Mouse (Mus musculus) limb, embryonic 13.5 days (tissue): Measurements from ENCODE around the gene Nop53. TPM values are rescaled to one million over a fixed set of nuclear protein-coding genes. Genes with fewer than 3 reads are reported as not detected.

Source experiments
- ATAC-seq: fragments of 200-750 bp; cut with Nextera tagmentation; 2 replicates; pipeline ENCODE4 v1.8.0; 2017; ENCODE audit warnings: low read depth, moderate number of reproducible peaks, moderate TSS enrichment; ENCODE audit not compliant: low FRiP score
- H3K27ac ChIP-seq: fragments of 300-500 bp; sonication (generic); 2 replicates; pipeline ENCODE4 v1.5.1; 2015; ENCODE audit warnings: inconsistent platforms, mild to moderate bottlenecking, moderate library complexity
- H3K27me3 ChIP-seq: fragments of 300-500 bp; sonication (generic); 2 replicates; pipeline ENCODE4 v1.6.1; 2015; ENCODE audit warnings: mild to moderate bottlenecking, inconsistent platforms
- H3K36me3 ChIP-seq: fragments of 300-500 bp; sonication (generic); 2 replicates; pipeline ENCODE4 v1.6.1; 2015; ENCODE audit warnings: inconsistent platforms, mild to moderate bottlenecking, moderate library complexity
- H3K4me1 ChIP-seq: fragments of 300-500 bp; sonication (generic); 2 replicates; pipeline ENCODE4 v1.6.1; 2015; ENCODE audit warnings: inconsistent platforms
- H3K4me2 ChIP-seq: fragments of 300-500 bp; sonication (generic); replicated peaks from 2 replicates; pipeline ENCODE4 v1.6.1; 2015; ENCODE audit warnings: inconsistent platforms, mild to moderate bottlenecking, moderate library complexity
- H3K4me3 ChIP-seq: fragments of 300-500 bp; sonication (generic); 2 replicates; pipeline ENCODE4 v1.5.1; 2015; ENCODE audit warnings: moderate library complexity, mild to moderate bottlenecking, inconsistent platforms
- H3K9ac ChIP-seq: fragments of 300-500 bp; sonication (generic); 2 replicates; pipeline ENCODE4 v1.6.1; 2015; ENCODE audit warnings: mild to moderate bottlenecking, inconsistent platforms
- H3K9me3 ChIP-seq: fragments of 300-500 bp; sonication (generic); 2 replicates; pipeline ENCODE4 v1.6.1; 2016; ENCODE audit warnings: inconsistent platforms
- WGBS: fragments of 180-500 bp; shearing (Covaris S2); methylation state at CpG from one replicate; pipeline ENCODE4 v1.1.7; 2015; 5-methylcytosine and 5-hydroxymethylcytosine counted together
- polyA plus RNA-seq: library from polyadenylated mRNA; unstranded; fragments of >200 nt; fragmentation: Nextera tagmentation; extraction: Ambion mirVana; gene quantifications from 2 replicates; pipeline ENCODE4 v1.2.1, GENCODE M21; 2015

The Nop53 gene
- polyA plus RNA-seq, result 184 and 201 TPM in 2 replicates

DNA sequence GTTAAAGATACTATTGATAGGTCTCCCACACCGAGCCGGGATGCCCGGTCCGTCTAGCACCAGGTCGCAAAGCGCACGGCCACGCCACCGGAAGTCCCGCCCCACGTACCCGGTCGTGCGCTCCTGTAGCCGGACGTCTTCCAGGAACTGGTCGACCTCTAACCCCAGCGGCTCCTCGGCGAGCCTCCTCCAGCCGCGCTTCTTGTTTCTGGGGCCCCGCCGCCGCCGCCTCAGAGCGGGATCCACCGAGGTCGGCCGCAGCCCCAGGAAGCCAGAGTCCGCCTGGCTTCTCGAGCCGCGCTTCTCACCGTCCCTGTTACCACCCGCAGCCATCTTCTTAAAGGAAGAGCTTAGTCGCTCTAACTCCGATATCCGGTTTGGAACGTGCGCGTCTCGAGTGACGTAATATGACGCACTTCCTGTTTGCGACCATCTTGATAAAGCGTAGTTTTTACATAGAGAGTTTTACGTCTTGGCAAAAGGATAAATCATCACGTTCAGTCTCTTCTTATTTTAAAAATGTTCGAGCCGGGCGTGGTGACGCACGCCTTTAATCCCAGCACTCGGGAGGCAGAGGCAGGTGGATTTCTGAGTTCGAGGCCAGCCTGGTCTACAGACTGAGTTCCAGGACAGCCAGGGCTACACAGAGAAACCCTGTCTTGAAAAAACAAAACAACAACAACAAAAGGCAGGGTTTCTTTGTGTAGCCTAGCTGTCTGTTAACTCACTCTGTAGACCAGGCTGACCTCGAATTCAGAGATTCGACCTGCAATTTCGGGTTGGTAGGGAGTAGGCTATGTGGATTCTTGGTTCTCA, at the start of gene Nop53:
Gene Nop53 (minus strand): TSS at position 354 of the 816 bp plus-strand sequence.
- Histone ChIP-seq H3K27ac (peak within 1 kb of the TSS; percentile 93), H3K4me3 (peak within 1 kb of the TSS; percentile 69), H3K36me3 (peaks cover 51% of the 10 kb centered on the region), H3K9me3 (no peaks in the 10 kb centered on the region), H3K4me2 (peak within 1 kb of the TSS; percentile 91), H3K4me1 (peaks cover 27% of the 10 kb centered on the region), H3K9ac (peak within 1 kb of the TSS; percentile 75), H3K27me3 (0 out of 2 replicates have a peak, but pooled peaks cover 4% of the 10 kb centered on the region)
- ATAC-seq, result peak; percentile 91
- 2% methylated on average over 59 of the region's 59 CpGs for WGBS

DNA sequence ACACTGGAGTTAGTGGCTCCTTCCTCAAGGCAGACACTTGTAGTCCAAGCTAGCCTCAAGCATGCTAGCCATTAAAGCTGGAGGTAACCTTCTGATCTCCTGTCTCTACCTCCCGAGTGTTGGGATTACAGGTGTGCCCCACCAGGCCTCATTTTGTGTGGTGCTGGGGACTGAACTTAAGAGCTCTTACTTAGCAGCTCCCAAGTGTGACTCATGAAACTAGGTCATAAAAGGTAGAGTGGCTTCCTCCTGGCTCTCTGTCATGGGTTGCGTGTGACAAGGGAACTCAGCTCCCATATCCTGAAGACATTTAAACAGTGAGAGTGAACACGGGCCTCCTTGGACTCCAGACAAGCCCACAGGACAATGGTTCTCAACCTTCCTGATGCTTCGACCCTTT, 47.9 kb upstream of the Nop53 start:
- WGBS, result 89% methylated on average over 4 of the region's 4 CpGs
- Histone ChIP-seq H3K9me3 (no peaks in the 10 kb centered on the region), H3K9ac (no peak overlapping the region), H3K36me3 (peaks cover 90% of the 10 kb centered on the region), H3K27me3 (no peaks in the 10 kb centered on the region), H3K4me2 (no peak overlapping the region), H3K27ac (no peak overlapping the region), H3K4me3 (no peak overlapping the region), H3K4me1 (no peaks in the 10 kb centered on the region)
- ATAC-seq, result no peak

DNA sequence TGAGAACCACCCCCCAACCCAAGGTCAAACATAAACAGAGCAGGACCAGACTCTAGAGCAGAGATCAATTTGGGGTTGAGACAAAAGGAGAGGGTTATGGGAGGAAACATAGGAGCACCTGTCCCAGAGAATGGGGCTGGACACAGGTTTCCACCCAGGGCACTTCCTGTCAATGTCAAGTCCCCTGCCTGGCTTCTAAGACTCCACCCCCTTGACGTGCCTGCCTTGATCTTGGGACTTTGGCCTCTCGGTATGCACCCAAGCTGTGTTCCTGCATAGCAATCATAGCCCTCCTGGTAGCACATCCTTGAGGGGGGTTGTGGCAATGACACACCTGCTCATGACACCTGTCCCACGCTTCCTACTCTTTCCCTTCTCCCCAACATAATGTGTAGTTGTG, 47.3 kb upstream of the Nop53 start:
- WGBS, result 79% methylated on average over 3 of the region's 3 CpGs
- peaks cover 95% of the 10 kb centered on the region for H3K36me3 ChIP-seq
- no peaks in the 10 kb centered on the region for H3K4me1 ChIP-seq
- H3K9me3 ChIP-seq, result no peaks in the 10 kb centered on the region
- H3K4me3 ChIP-seq, result no peak overlapping the region
- no peak overlapping the region for H3K27ac ChIP-seq
- H3K27me3 ChIP-seq, result no peaks in the 10 kb centered on the region
- ATAC-seq, result no peak
- H3K4me2 ChIP-seq, result no peak overlapping the region
- no peak overlapping the region for H3K9ac ChIP-seq

GRCm38 (mm10) chr7:15991764-15992163, 45.9 kb upstream of the Nop53 start:
- Histone ChIP-seq H3K27me3 (no peaks in the 10 kb centered on the region), H3K27ac (no peak overlapping the region), H3K4me1 (no peaks in the 10 kb centered on the region), H3K4me2 (no peak overlapping the region), H3K4me3 (no peak overlapping the region), H3K9ac (no peak overlapping the region), H3K36me3 (peaks cover 95% of the 10 kb centered on the region), H3K9me3 (no peaks in the 10 kb centered on the region)
- ATAC-seq, result no peak
- 97% methylated on average over 3 of the region's 3 CpGs for WGBS

- Histone ChIP-seq H3K4me1 (no peaks in the 10 kb centered on the region), H3K4me3 (no peak overlapping the region), H3K27ac (no peak overlapping the region), H3K9me3 (no peaks in the 10 kb centered on the region), H3K27me3 (no peaks in the 10 kb centered on the region), H3K4me2 (no peak overlapping the region), H3K9ac (no peak overlapping the region), H3K36me3 (peaks cover 91% of the 10 kb centered on the region)
- ATAC-seq, result no peak
- 91% methylated on average over 16 of the region's 16 CpGs for WGBS
Observed at GRCm38 (mm10) chr7:15987661-15988356, 41.9 kb upstream of the Nop53 start.

DNA sequence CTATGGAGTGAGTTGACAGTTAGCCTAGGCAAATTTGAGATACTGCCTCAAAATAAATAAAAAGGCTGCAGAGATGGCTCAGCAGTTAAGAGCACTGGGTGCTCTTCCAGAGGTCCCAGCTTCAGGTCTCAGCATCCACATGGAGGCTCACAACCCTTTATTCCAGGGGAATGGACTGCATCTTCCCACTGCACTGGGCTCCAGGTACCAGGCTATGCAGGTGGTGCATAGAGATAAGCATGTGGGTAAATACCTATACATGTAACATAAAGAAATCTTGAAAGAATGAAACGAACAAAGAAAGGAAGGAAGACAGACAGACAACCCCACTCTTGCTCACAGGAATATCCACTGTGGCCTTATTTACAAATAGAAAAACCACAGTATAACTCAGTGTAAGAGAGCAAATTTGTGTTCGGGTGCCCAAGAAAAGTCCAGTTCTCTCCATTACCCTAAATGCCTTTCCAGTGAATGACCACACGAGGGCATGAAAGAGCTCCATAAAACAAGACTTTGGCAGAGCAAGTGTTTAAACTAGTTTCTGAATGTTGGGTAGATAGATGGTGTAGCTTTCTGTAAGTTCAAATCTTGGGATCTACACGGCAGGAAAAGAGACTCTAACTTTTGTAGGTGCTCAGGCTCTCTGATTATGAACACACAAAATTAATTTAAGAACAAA, 37.0 kb upstream of the Nop53 start:
- ATAC-seq, result no peak
- Histone ChIP-seq H3K9ac (no peak overlapping the region), H3K4me1 (no peaks in the 10 kb centered on the region), H3K4me3 (no peak overlapping the region), H3K9me3 (no peaks in the 10 kb centered on the region), H3K4me2 (no peak overlapping the region), H3K27me3 (no peaks in the 10 kb centered on the region), H3K27ac (0 out of 2 replicates have a peak overlapping the region, but pooled peaks have one; percentile 28), H3K36me3 (peaks cover 90% of the 10 kb centered on the region)
- WGBS, result 44% methylated on average over 4 of the region's 4 CpGs

DNA sequence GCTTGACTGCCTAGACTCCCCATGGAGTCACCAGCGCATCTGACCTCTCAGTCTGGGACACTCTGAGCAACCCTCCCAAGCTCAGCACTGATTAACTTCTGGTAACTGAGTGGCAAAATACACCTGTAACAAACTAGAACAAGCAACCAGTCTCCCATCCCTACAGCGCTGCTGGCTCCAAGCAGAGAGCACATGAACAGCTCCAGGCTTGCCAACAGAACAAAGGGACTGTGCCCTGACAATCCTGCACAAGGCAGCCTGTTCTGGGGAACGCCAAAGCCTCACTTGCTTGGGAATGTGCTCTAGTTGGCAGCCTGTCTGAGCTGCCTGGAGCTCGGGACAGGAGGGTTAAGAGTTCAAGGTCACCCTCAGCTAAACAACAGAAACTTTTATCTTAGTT, 35.7 kb upstream of the Nop53 start:
- 87% methylated on average over 4 of the region's 4 CpGs for WGBS

GRCm38 (mm10) chr7:15980246-15980645, 34.4 kb upstream of the Nop53 start:
- WGBS, result 81% methylated on average over 8 of the region's 8 CpGs
- Histone ChIP-seq H3K4me1 (no peaks in the 10 kb centered on the region), H3K36me3 (peaks cover 89% of the 10 kb centered on the region), H3K27ac (no peak overlapping the region), H3K4me2 (no peak overlapping the region), H3K27me3 (no peaks in the 10 kb centered on the region), H3K4me3 (no peak overlapping the region), H3K9me3 (no peaks in the 10 kb centered on the region), H3K9ac (no peak overlapping the region)
- no peak for ATAC-seq

More for the DNA sequence above, 35.7 kb upstream of the Nop53 start:
- no peaks in the 10 kb centered on the region for H3K27me3 ChIP-seq
- no peaks in the 10 kb centered on the region for H3K4me1 ChIP-seq
- peaks cover 90% of the 10 kb centered on the region for H3K36me3 ChIP-seq
- no peak overlapping the region for H3K27ac ChIP-seq
- no peak overlapping the region for H3K4me3 ChIP-seq
- no peaks in the 10 kb centered on the region for H3K9me3 ChIP-seq
- no peak overlapping the region for H3K4me2 ChIP-seq
- no peak for ATAC-seq
- no peak overlapping the region for H3K9ac ChIP-seq

GRCm38 (mm10) chr7:15975904-15976303, 30.0 kb upstream of the Nop53 start:
- Histone ChIP-seq H3K4me2 (no peak overlapping the region), H3K36me3 (peaks cover 97% of the 10 kb centered on the region), H3K27me3 (no peaks in the 10 kb centered on the region), H3K4me1 (no peaks in the 10 kb centered on the region), H3K9me3 (no peaks in the 10 kb centered on the region), H3K4me3 (no peak overlapping the region), H3K9ac (no peak overlapping the region), H3K27ac (no peak overlapping the region)
- WGBS, result 78% methylated on average over 4 of the region's 4 CpGs
- no peak for ATAC-seq

- 97% methylated on average over 10 of the region's 10 CpGs for WGBS
- no peak for ATAC-seq
- no peaks in the 10 kb centered on the region for H3K4me1 ChIP-seq
- no peak overlapping the region for H3K9ac ChIP-seq
- H3K9me3 ChIP-seq, result no peaks in the 10 kb centered on the region
- H3K27ac ChIP-seq, result no peak overlapping the region
- peaks cover 97% of the 10 kb centered on the region for H3K36me3 ChIP-seq
- no peak overlapping the region for H3K4me3 ChIP-seq
- no peaks in the 10 kb centered on the region for H3K27me3 ChIP-seq
- no peak overlapping the region for H3K4me2 ChIP-seq
Observed at GRCm38 (mm10) chr7:15975451-15975850, 29.6 kb upstream of the Nop53 start.

DNA sequence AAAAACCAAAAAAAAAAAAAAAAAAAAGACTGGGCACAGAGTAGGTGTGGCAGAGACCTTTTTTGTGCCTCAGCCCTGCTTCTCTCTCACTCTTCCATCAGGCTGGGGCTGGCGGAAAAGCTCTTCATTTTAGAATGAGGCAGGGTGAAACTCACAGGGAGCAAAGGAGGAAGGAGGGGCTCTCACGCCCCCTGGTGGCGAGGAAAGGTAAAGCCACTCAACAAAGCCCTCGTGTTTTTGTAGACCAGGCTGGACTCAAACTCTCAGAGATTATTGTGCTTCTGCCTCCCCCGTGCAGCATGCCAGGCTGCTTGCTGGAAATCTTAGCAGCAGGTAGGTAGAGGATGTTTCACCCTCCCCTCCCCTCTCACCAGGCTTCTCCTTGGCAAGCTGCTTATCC, 28.8 kb upstream of the Nop53 start:
- Histone ChIP-seq H3K4me2 (no peak overlapping the region), H3K9ac (no peak overlapping the region), H3K27ac (no peak overlapping the region), H3K27me3 (no peaks in the 10 kb centered on the region), H3K36me3 (peaks cover 98% of the 10 kb centered on the region), H3K4me3 (no peak overlapping the region), H3K9me3 (no peaks in the 10 kb centered on the region), H3K4me1 (no peaks in the 10 kb centered on the region)
- ATAC-seq, result no peak
- WGBS, result 67% methylated on average over 5 of the region's 5 CpGs

DNA sequence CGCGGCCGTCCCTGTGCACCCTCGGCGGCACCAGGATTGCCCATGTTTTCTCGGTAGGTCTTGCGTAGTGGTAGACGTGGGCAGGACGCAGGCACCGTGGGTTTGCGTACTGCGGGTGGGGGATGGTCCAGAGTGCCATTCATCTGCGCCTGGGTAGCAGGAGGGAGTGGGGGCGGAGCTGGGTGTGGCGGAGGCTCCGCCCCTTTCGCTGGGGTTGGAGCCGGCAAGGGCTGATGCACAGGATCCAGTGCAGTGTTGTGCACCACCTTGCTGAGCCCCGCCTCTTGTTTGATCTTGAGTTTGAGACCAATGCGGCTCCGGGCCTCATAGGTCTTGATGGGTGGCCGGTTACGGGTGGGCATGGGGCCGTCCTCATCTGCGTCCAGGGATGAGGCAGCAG, 26.4 kb upstream of the Nop53 start:
- peaks cover 74% of the 10 kb centered on the region for H3K36me3 ChIP-seq
- no peak for ATAC-seq
- no peaks in the 10 kb centered on the region for H3K9me3 ChIP-seq
- no peak overlapping the region for H3K4me3 ChIP-seq
- no peaks in the 10 kb centered on the region for H3K27me3 ChIP-seq
- H3K4me2 ChIP-seq, result no peak overlapping the region
- H3K4me1 ChIP-seq, result no peaks in the 10 kb centered on the region
- no peak overlapping the region for H3K27ac ChIP-seq
- H3K9ac ChIP-seq, result no peak overlapping the region
- 69% methylated on average over 25 of the region's 25 CpGs for WGBS
